Mouse (Mus musculus) thymus, adult 2 months (tissue): ENCODE measurements around the gene Zfp444.
"Not testable (repeated sequence)": the region's sequence is repeated elsewhere in the genome, so short reads cannot be mapped to it uniquely, and the experiment has no call there.

Experiments used
- CTCF ChIP-seq: fragments of 200-500 bp; IDR thresholded peaks from 2 replicates; pipeline ENCODE4 v1.5.1; 2012; ENCODE audit warnings: mild to moderate bottlenecking, control low read depth, low read length, moderate library complexity, borderline replicate concordance; ENCODE audit not compliant: control insufficient read depth, poor library complexity, insufficient read depth; ENCODE audit errors: extremely low read depth
- POLR2A ChIP-seq: fragments of 200-500 bp; IDR thresholded peaks from 2 replicates; pipeline ENCODE4 v1.6.1; 2012; ENCODE audit warnings: mild to moderate bottlenecking, low read length, control low read depth, moderate library complexity; ENCODE audit not compliant: control insufficient read depth, poor library complexity, insufficient read depth; ENCODE audit errors: extremely low read depth

GRCm38 (mm10) chr7:6214691-6215090, 42.7 kb downstream of the Zfp444 start:
- TF ChIP-seq CTCF, POLR2A: not testable (repeated sequence)
